Mouse (Mus musculus) forebrain, postnatal 0 days (tissue): ENCODE results near the gene Kif1b. TPM values are rescaled to one million over a fixed set of nuclear protein-coding genes. Genes with fewer than 3 reads are reported as not detected.

ENCODE experiments used
- ATAC-seq: fragments of 200-750 bp; cut with Nextera tagmentation; 2 replicates; pipeline ENCODE4 v1.8.0; 2017; ENCODE audit warnings: mild to moderate bottlenecking, moderate library complexity
- DNase-seq: peaks from one replicate; pipeline ENCODE4 v3.0.0-alpha.2; 2015
- H3K27ac ChIP-seq: fragments of 300-500 bp; sonication (generic); 2 replicates; pipeline ENCODE4 v1.5.1; 2014; ENCODE audit warnings: low read depth, mild to moderate bottlenecking, antibody characterized with exemption, low read length, moderate library complexity, mixed read lengths
- H3K27me3 ChIP-seq: fragments of 300-500 bp; sonication (generic); 2 replicates; pipeline ENCODE4 v1.6.1; 2014; ENCODE audit warnings: mild to moderate bottlenecking, low read length, mixed read lengths; ENCODE audit not compliant: insufficient read depth
- H3K36me3 ChIP-seq: fragments of 300-500 bp; sonication (generic); 2 replicates; pipeline ENCODE4 v1.6.1; 2014; ENCODE audit warnings: mild to moderate bottlenecking, moderate library complexity; ENCODE audit not compliant: insufficient read depth
- H3K4me1 ChIP-seq: fragments of 300-500 bp; sonication (generic); 2 replicates; pipeline ENCODE4 v1.6.1; 2014; ENCODE audit warnings: antibody characterized with exemption; ENCODE audit not compliant: insufficient read depth
- H3K4me2 ChIP-seq: fragments of 300-500 bp; sonication (generic); 2 replicates; pipeline ENCODE4 v1.6.1; 2014; ENCODE audit warnings: low read depth, mild to moderate bottlenecking, moderate library complexity
- H3K4me3 ChIP-seq: fragments of 300-500 bp; sonication (generic); 2 replicates; pipeline ENCODE4 v1.5.1; 2014; ENCODE audit warnings: low read depth, low read length, mixed read lengths
- H3K9ac ChIP-seq: fragments of 300-500 bp; sonication (generic); 2 replicates; pipeline ENCODE4 v1.6.1; 2014; ENCODE audit warnings: mild to moderate bottlenecking
- H3K9me3 ChIP-seq: fragments of 300-500 bp; sonication (generic); 2 replicates; pipeline ENCODE4 v1.6.1; 2016; ENCODE audit warnings: low read length
- CTCF ChIP-seq: sonication (generic); IDR thresholded peaks from 2 replicates; pipeline ENCODE4 v1.5.1; 2016; ENCODE audit warnings: antibody characterized with exemption, control low read depth, low read depth
- WGBS: fragments of 180-500 bp; shearing (Covaris S2); extraction: QIAGEN DNeasy Blood & Tissue Kit; methylation state at CpG from one replicate; pipeline ENCODE4 v1.1.7; 2014; 5-methylcytosine and 5-hydroxymethylcytosine counted together
- polyA plus RNA-seq: library from polyadenylated mRNA; unstranded; fragments of >200 nt; fragmentation: Nextera tagmentation; extraction: Ambion mirVana; gene quantifications from 2 replicates; pipeline ENCODE4 v1.2.1, GENCODE M21; 2015
- total RNA-seq: library from RNA; depleted of rRNA; stranded (reverse); fragments of >200 nt; gene quantifications from 2 replicates; pipeline ENCODE4 v1.2.3, GENCODE M21; 2014

Kif1b gene
- total and polyA plus RNA-seq, 2 experiments from 2014 or later, result 202 to 270 TPM

DNA sequence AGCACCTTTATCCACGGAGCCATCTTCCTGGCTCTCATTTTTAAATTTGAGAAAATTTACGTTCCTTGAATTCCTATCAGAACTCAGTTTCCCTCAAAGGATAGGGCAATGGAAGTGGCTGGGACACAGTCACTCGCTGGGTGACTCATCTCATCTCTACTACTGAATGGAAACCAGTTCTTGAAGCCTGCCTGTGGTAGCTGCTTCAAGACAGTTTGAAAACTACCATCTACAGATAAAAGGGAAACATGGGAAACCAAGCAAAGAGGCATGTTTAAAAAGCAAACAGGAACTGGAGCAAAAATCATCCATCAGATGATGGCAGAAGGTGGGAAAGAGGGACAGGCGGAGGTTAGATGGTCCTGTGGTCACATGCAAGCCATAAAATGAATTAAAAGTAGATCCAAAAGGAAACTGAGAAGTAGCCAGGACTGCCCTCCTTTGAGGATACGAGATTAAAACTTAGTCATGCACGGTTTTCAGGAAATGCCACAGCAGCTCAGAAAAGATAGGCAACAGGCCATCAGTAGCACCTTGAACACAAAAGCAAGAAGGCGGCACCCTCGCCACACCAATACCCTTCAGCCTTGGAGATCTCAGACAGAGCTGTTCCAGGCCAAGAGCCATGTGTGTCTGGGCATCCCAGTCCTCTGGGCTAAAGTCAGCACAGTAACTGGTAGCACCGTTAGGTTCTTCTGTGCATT lies 48.0 kb downstream of the Kif1b start:
- no peak for ATAC-seq

DNA sequence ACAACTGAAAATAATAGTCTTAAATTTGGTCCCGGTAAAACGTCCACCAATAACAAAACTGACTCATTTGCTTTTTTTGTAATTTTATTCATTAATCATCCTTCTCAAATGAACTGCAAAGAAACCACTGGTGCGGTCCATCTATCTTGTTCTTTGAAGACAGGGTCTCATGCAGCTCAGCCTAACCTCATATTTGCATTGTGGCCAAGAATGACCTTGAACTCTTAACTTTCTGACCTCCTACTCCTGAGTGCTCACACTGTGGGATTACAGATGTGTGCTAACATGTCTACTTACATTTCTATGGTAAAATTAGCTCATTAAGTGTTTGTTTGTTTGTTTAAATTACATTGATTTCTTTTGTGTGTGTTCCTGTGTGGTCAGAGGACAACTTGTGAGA lies 48.6 kb downstream of the Kif1b start:
- no peak overlapping the region for H3K4me2 ChIP-seq
- ATAC-seq (no peak), DNase-seq (no peak)
- H3K27me3 ChIP-seq, result no peaks in the 10 kb centered on the region
- peaks cover 65% of the 10 kb centered on the region for H3K36me3 ChIP-seq
- 91% methylated on average over 3 of the region's 3 CpGs for WGBS
- H3K9ac ChIP-seq, result no peak overlapping the region
- no peak overlapping the region for H3K4me3 ChIP-seq
- H3K4me1 ChIP-seq, result 0 out of 2 replicates have a peak, but pooled peaks cover 5% of the 10 kb centered on the region
- TF ChIP-seq CTCF, result no peak
- no peaks in the 10 kb centered on the region for H3K9me3 ChIP-seq
- no peak overlapping the region for H3K27ac ChIP-seq

More for the DNA sequence above, 48.0 kb downstream of the Kif1b start:
- H3K9me3 ChIP-seq, result no peaks in the 10 kb centered on the region
- H3K4me3 ChIP-seq, result no peak overlapping the region
- H3K4me2 ChIP-seq, result no peak overlapping the region
- H3K9ac ChIP-seq, result no peak overlapping the region
- 90% methylated on average over 9 of the region's 9 CpGs for WGBS
- H3K4me1 ChIP-seq, result 0 out of 2 replicates have a peak, but pooled peaks cover 5% of the 10 kb centered on the region
- H3K27ac ChIP-seq, result no peak overlapping the region
- DNase-seq, result no peak
- H3K27me3 ChIP-seq, result no peaks in the 10 kb centered on the region
- peaks cover 64% of the 10 kb centered on the region for H3K36me3 ChIP-seq
- TF ChIP-seq CTCF, result no peak

DNA sequence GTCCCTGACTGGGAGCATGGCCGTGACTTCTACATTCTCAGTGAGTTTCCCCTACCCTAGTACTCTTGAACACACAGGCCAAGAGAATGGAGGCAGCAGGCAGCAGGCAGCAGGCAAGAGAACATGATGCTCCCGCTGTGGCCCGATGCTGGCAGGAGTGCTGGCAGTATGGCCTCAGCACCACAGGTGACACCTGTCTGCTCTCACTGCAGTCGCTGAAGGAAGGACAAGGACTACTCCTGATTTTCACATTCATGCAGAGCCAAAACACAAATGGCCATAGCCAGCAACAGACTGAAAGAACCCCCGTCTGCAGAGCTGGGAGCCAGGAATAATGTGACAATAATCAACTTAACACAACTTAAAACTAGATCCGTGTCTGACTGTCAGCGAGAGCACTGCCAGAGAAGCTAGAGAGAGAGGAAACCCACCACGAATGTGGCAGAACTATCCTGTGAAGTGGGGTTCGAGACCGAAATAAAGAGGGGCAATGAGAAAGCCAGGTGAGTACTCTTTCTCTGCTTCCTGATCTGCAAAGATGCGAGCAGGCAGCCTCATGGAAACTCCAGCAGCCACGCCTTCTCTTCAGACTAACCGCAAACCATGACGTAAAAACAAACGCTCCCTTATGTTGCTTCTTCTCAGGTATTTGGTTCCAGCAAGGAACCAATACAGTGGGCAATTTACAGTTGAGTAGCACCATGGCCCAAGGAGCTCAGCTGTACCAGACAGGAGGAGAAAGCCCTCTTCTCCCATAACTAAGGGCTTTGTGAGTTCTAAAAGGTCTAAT lies 50.8 kb downstream of the Kif1b start:
- 65% methylated on average over 15 of the region's 15 CpGs for WGBS
- ATAC-seq (peak; percentile 14; the same call in 1 of the 2 replicates), DNase-seq (peak; percentile 8)
- peak overlapping the region; percentile 72; the same call in 1 of the 2 replicates for H3K27ac ChIP-seq
- H3K4me1 ChIP-seq, result 0 out of 2 replicates have a peak, but pooled peaks cover 5% of the 10 kb centered on the region
- no peak overlapping the region for H3K4me3 ChIP-seq
- no peak overlapping the region for H3K4me2 ChIP-seq
- H3K9me3 ChIP-seq, result no peaks in the 10 kb centered on the region
- no peak for TF ChIP-seq CTCF
- no peak overlapping the region for H3K9ac ChIP-seq
- H3K27me3 ChIP-seq, result no peaks in the 10 kb centered on the region
- peaks cover 52% of the 10 kb centered on the region for H3K36me3 ChIP-seq

DNA sequence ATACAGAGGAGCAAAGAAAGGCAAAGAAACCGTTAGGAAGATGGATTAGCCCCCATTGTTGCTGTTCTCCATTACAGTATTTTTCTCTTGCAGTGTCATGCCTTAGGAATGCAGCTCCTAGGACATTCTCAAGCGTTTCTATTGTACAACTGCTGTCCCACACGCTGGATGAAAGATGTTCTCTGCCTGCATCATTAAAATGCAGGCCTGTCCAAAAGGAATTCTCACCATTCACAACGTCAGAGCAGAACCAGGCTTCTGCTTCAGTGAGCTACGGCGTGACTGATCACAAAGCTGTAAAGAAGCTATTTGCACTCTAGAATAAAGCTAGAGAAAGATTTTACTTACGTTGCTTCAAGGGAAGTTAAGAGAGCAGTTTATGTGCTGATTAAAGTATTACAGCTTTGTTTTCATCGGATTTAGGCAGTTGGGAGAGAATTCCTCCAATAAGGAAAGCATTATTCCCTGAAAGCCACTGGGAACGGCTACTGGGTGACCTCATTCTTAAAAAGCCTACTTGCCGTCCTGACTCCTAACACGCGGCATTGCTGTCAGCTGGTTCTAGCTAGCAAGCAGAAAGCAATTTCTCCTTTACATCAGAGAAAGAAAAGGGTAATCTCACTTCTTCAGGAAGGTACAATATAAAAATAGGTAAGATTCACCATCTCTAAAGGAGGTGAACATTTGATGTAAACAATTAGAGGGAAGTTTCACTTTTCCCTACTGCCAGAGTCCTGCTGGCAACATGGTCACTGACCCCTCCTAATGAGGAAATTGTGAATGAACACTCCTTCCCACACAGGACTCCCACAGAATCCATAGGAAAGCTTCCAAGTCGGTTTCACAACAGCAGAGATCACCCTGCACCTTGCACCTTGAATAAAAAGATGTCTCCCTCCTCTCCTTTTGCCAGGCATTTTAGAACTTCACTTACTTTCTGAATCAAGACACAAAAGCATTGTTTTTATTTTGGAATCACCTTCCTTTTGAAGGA lies 51.9 kb downstream of the Kif1b start:
- H3K27me3 ChIP-seq, result no peaks in the 10 kb centered on the region
- 0 out of 2 replicates have a peak, but pooled peaks cover 5% of the 10 kb centered on the region for H3K4me1 ChIP-seq
- H3K27ac ChIP-seq, result peak overlapping the region; percentile 72
- H3K9ac ChIP-seq, result 0 out of 2 replicates have a peak overlapping the region, but pooled peaks have one; percentile 10
- 8% methylated on average over 13 of the region's 13 CpGs for WGBS
- H3K36me3 ChIP-seq, result peaks cover 55% of the 10 kb centered on the region
- no peak for TF ChIP-seq CTCF
- no peak overlapping the region for H3K4me3 ChIP-seq
- DNase-seq, result peak; percentile 51
- ATAC-seq, result peak; percentile 53
- H3K9me3 ChIP-seq, result no peaks in the 10 kb centered on the region
- H3K4me2 ChIP-seq, result no peak overlapping the region

DNA sequence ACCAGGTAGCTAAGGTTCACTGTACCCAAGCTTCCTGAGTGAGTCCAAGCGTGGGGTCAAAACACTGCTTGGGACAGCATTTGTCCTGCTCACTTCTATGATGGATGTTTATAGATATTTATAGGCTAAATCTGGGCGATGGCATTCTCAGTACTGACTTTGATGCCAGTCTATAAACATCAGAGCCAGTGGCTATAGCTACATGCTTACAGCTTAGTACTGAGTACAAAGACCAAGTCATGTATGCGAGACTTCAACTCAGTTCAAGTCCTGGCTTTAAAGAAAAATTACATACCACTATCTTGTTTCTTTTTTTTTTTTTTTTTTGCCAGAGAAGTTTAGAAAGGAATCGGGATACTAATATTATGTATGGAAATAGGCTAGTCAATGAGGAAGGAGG lies 52.7 kb downstream of the Kif1b start:
- WGBS, result 37% methylated on average over 4 of the region's 4 CpGs
- Histone ChIP-seq H3K27ac (peak overlapping the region; percentile 72; the same call in 1 of the 2 replicates), H3K4me2 (no peak overlapping the region), H3K9ac (no peak overlapping the region), H3K4me3 (no peak overlapping the region), H3K9me3 (no peaks in the 10 kb centered on the region), H3K27me3 (no peaks in the 10 kb centered on the region), H3K36me3 (peaks cover 54% of the 10 kb centered on the region), H3K4me1 (0 out of 2 replicates have a peak, but pooled peaks cover 5% of the 10 kb centered on the region)
- no peak for TF ChIP-seq CTCF
- ATAC-seq (no peak), DNase-seq (no peak)

DNA sequence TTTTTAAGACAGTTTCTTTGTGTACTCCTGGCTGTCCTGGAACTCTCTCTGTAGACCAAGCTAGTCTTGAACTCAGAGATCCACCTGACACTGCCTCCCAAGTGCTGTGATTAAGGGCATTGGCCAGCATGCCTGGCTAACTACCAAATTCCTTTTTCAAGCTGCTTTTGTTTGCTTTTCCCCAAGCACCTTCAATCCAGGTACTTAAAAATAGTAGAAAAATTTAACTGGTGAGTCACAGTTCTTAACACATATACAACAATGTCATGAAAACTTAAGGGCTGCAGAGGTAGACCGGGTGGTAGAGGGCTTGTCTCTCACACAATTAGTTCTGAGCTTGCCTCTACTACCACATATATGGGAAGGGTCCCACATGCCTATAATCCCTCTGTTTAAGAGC lies 58.2 kb downstream of the Kif1b start:
- 94% methylated on average over 1 of the region's 1 CpGs for WGBS
- TF ChIP-seq CTCF, result no peak
- H3K4me2 ChIP-seq, result no peak overlapping the region
- H3K27ac ChIP-seq, result no peak overlapping the region
- DNase-seq (no peak), ATAC-seq (no peak)
- no peaks in the 10 kb centered on the region for H3K4me1 ChIP-seq
- H3K9ac ChIP-seq, result no peak overlapping the region
- H3K36me3 ChIP-seq, result peaks cover 50% of the 10 kb centered on the region
- no peaks in the 10 kb centered on the region for H3K27me3 ChIP-seq
- no peaks in the 10 kb centered on the region for H3K9me3 ChIP-seq
- no peak overlapping the region for H3K4me3 ChIP-seq
